Mouse (Mus musculus) E14TG2a.4 (cell line): ENCODE measurements around the gene Prkn.

Experiments used
- H3K27me3 ChIP-seq: 2 replicates; pipeline ENCODE4 v1.6.1; 2014; ENCODE audit warnings: low read length, control low read depth; ENCODE audit not compliant: insufficient read depth
- H3K36me3 ChIP-seq: 2 replicates; pipeline ENCODE4 v1.6.1; 2014; ENCODE audit warnings: low read length, control low read depth; ENCODE audit not compliant: insufficient read depth
- H3K4me1 ChIP-seq: replicated peaks from 2 replicates; pipeline ENCODE4 v1.6.1; 2014; ENCODE audit warnings: low read depth, low read length, control low read depth
- H3K4me3 ChIP-seq: replicated peaks from 2 replicates; pipeline ENCODE4 v1.5.1; 2014; ENCODE audit warnings: mild to moderate bottlenecking, low read length
- H3K9me3 ChIP-seq: 2 replicates; pipeline ENCODE4 v1.6.1; 2014; ENCODE audit warnings: low read length, control low read depth
- CTCF ChIP-seq: conservative IDR thresholded peaks from 2 replicates; pipeline ENCODE4 v1.5.1; 2014; ENCODE audit warnings: low read length
- NANOG ChIP-seq: IDR thresholded peaks from 2 replicates; pipeline ENCODE4 v1.6.1; 2014; ENCODE audit warnings: borderline replicate concordance, low read length, mixed read lengths
- POU5F1 ChIP-seq: IDR thresholded peaks from 2 replicates; pipeline ENCODE4 v1.6.1; 2014; ENCODE audit warnings: low read length, borderline replicate concordance

The Prkn gene

GRCm38 (mm10) chr17:11858772-11859405 is 1018.7 kb downstream of the Prkn start:
- no peaks in the 10 kb centered on the region for H3K36me3 ChIP-seq
- TF ChIP-seq POU5F1 (no peak), CTCF (no peak), NANOG (no peak)
- no peaks in the 10 kb centered on the region for H3K4me1 ChIP-seq
- no peak overlapping the region for H3K4me3 ChIP-seq
- H3K27me3 ChIP-seq, result no peaks in the 10 kb centered on the region
- no peaks in the 10 kb centered on the region for H3K9me3 ChIP-seq

GRCm38 (mm10) chr17:11861178-11861577 is 1021.0 kb downstream of the Prkn start:
- Histone ChIP-seq H3K4me3 (no peak overlapping the region), H3K9me3 (no peaks in the 10 kb centered on the region), H3K4me1 (peaks cover 1% of the 10 kb centered on the region), H3K36me3 (no peaks in the 10 kb centered on the region), H3K27me3 (no peaks in the 10 kb centered on the region)
- TF ChIP-seq POU5F1 (no peak), CTCF (no peak), NANOG (no peak)

- Histone ChIP-seq H3K4me1 (peaks cover 13% of the 10 kb centered on the region), H3K4me3 (no peak overlapping the region), H3K9me3 (no peaks in the 10 kb centered on the region), H3K27me3 (no peaks in the 10 kb centered on the region), H3K36me3 (no peaks in the 10 kb centered on the region)
- TF ChIP-seq NANOG (no peak), POU5F1 (no peak), CTCF (no peak)
These were observed 1022.2 kb downstream of the Prkn start for GRCm38 (mm10) chr17:11862360-11862759.

- H3K27me3 ChIP-seq, result no peaks in the 10 kb centered on the region
- no peaks in the 10 kb centered on the region for H3K36me3 ChIP-seq
- H3K4me1 ChIP-seq, result peaks cover 19% of the 10 kb centered on the region
- H3K9me3 ChIP-seq, result no peaks in the 10 kb centered on the region
- TF ChIP-seq POU5F1, result no peak
- no peak for TF ChIP-seq CTCF
- TF ChIP-seq NANOG, result no peak
- no peak overlapping the region for H3K4me3 ChIP-seq
These were observed 1022.8 kb downstream of the Prkn start for GRCm38 (mm10) chr17:11863017-11863416.

GRCm38 (mm10) chr17:11866231-11866630 is 1026.0 kb downstream of the Prkn start:
- TF ChIP-seq NANOG (no peak), CTCF (no peak), POU5F1 (no peak)
- Histone ChIP-seq H3K36me3 (no peaks in the 10 kb centered on the region), H3K4me1 (peaks cover 20% of the 10 kb centered on the region), H3K9me3 (no peaks in the 10 kb centered on the region), H3K27me3 (no peaks in the 10 kb centered on the region; the same call in 1 of the 2 replicates), H3K4me3 (no peak overlapping the region)

- TF ChIP-seq POU5F1, result no peak
- no peak for TF ChIP-seq NANOG
- no peak for TF ChIP-seq CTCF
- Histone ChIP-seq H3K9me3 (no peaks in the 10 kb centered on the region), H3K4me3 (no peak overlapping the region), H3K36me3 (no peaks in the 10 kb centered on the region), H3K27me3 (no peaks in the 10 kb centered on the region; the same call in 1 of the 2 replicates), H3K4me1 (peaks cover 20% of the 10 kb centered on the region)
These were observed 1027.3 kb downstream of the Prkn start for GRCm38 (mm10) chr17:11867334-11868095.

GRCm38 (mm10) chr17:11870546-11870945 is 1030.4 kb downstream of the Prkn start:
- Histone ChIP-seq H3K9me3 (no peaks in the 10 kb centered on the region), H3K4me3 (no peak overlapping the region), H3K36me3 (no peaks in the 10 kb centered on the region), H3K27me3 (no peaks in the 10 kb centered on the region; the same call in 1 of the 2 replicates), H3K4me1 (peaks cover 22% of the 10 kb centered on the region)
- TF ChIP-seq POU5F1 (no peak), NANOG (no peak), CTCF (no peak)

- no peaks in the 10 kb centered on the region for H3K27me3 ChIP-seq
- no peaks in the 10 kb centered on the region for H3K36me3 ChIP-seq
- H3K9me3 ChIP-seq, result no peaks in the 10 kb centered on the region
- TF ChIP-seq CTCF, result no peak
- no peak for TF ChIP-seq POU5F1
- no peak for TF ChIP-seq NANOG
- H3K4me3 ChIP-seq, result no peak overlapping the region
- peaks cover 20% of the 10 kb centered on the region for H3K4me1 ChIP-seq
These were observed 1036.1 kb downstream of the Prkn start for GRCm38 (mm10) chr17:11876240-11876639.
